Mouse (Mus musculus) forelimb bud, embryonic 11.5 days (tissue): ENCODE measurements around the gene Nfib.

Experiments used
- DNase-seq: peaks from one replicate; pipeline ENCODE4 v3.0.0-alpha.2; 2012; ENCODE audit warnings: low read depth, low spot score

Nfib gene

DNA sequence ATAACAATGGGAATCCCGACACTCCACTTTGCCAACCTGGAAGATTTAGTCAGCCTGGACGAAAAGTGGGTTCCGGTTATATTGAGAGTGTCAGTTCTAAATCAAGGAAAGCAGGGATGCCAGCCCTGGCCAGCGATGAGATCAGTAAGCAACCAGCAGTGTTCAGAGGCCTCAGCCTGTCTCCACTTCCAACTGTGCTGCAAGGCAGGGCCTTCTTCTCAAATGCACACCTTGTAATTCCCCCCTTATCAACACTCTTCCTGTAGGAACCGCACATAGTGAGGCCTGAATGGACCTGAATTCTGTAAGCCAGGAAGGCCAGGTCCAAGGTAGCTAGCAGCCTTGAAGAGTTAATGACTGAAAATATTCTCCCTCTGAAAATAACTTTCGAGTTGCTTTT is 239.4 kb downstream of the Nfib start:
- DNase-seq: no peak

DNA sequence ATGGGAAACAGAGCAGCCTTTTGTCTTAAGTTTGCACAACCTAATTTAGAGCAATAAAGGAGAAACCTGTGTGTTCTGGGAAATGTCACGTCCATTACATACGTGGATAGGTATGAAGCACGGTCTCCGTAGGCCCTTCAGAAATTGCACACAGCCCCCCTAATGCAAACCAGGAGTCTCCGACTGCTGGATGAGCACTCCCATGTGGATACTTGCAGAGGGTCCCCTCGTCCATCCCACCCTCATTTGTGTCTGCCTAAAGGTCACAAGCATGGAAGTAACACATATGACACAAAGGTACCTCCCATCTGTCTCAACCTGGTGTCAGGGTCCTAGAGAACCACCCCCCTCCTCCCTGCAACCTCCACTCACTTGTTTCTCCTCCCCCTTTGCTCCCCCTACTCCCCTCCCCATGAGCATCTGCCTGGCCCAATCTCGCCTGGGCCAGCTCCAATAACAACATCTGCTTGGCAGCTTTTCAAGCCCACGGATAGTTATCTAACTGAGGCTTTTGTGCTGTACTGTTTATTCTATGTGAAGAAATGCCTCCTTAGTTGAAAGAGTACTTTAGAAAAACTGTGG is 241.4 kb downstream of the Nfib start:
- peak; percentile 51 for DNase-seq

DNA sequence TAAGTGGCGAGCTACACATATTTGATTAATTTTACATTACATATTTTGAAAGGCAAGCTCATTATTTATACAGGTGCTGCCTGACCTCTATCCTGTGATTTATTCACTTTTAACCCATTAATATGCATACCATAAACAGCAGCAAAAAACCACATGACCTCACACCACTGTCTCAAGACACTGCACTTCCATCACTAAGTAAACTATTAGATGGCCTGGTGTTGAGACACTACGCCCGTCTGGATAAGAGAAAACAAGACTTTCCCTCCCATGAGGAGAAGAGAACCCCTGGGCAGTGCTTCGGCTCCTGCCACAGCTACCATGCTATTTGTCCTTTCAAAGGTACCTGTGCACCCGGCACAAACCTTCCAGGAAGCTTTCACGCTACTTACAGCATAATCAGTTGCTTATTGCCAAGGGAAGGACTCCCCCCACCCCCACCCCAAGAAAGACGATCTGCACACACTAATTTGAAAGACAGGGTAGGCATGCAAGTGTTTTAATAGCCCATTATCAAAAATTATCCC is 242.3 kb downstream of the Nfib start:
- no peak for DNase-seq

DNA sequence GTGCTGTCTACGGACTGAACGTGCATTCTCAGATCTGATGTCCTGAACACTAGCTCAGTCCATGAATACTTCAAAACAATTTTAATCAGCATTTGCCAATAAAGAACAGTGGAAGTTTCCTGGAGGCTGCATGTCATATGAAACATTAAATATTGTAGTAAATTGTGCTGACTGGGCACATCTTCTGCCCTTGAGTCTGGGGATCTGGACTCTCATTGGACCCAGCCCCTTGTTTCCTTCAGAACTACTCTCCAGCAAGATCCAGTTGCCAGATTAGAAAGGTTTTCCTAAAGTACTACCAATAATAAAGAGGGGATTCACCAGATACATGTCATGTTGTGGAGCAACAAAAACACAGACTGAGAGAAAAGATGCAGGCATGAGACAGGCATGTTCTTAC is 243.9 kb downstream of the Nfib start:
- no peak for DNase-seq

DNA sequence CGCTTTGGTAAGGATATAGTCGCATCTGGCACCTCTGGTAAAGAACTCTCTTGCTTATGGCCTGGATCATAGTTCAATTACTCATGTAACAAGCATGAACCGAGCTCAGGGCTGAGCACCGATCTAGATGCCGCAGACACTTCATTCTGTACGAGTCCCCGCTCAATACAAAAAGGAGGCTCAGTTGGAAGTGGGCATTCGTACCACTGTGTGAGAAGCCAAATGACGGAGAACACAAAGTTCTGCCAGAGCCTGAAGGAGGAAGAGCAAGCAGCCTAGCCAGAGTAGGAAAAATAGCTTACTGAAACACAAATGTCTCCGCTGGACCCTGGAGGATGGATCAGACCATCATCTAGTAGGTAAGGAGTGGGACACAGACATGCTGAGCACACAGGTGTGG is 246.7 kb downstream of the Nfib start:
- DNase-seq: no peak

DNA sequence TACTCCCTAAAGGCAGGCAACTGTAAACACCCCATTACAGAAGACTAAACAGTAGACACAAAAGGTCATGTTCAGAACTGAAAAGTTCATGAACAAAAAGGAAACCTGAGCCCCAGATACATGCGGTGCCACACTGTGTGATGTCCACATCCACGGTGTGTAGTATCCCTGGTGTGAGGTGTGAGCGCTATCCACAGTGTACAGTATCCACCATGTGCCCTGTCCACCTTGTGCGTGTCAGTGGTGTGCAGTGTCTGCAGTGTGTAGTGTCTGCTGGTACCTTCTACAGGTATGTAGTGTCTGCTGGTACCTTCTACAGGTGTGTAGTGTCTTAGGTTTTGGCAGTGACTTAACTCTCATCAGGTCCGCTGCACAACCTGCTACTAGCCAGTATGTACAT is 248.6 kb downstream of the Nfib start:
- no peak for DNase-seq

DNA sequence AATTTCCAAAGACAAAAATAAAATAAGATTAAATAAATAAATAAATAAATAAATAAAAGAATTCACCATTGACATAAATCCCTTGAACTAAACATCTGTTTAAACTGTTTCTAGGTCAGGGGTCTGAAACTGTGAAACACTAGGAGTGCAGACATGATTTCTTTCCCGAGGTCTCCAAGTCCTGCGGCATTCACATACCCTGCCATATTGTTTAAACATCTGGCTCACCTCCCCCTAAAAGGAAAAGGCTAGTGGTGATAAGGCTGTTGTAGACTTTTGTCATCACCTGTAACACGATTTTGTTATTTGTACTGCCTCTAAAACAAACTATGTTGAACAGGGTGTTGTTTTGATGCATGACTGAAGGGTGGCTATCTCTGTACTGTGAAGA is 249.2 kb downstream of the Nfib start:
- DNase-seq: peak; percentile 43

DNA sequence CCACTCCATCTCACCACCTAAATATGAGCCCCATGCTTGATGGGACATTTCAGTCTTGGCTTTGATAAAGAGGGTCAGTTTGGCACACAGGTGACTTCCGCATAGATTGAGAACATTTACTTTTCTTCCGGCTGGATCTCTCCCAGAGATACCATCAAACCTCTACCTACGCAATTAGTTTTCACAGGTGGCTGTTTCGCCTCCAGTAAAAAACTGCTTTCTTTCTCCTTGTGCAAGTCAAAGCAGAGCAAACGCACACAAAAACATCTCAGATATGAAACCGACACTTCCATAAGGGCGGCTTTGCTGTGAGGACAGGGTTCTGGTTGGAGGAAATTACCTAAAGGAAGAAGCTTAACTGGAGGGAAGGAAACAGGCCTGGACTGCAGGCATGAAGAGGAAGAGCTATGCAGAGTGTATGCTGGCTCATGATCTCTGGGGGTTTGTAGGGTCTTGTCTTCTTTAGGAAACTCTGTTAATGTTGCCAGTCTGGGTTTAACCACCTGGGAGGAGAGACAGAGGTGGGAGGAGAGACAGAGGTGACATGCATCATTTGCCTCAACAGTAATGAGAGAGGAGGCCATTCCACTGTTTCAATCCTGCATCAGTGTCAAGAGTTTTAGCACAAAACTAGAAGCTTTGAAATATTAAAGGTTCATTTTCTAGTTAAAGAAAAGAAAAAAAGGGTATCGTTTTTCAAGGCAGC is 249.8 kb downstream of the Nfib start:
- DNase-seq: no peak

DNA sequence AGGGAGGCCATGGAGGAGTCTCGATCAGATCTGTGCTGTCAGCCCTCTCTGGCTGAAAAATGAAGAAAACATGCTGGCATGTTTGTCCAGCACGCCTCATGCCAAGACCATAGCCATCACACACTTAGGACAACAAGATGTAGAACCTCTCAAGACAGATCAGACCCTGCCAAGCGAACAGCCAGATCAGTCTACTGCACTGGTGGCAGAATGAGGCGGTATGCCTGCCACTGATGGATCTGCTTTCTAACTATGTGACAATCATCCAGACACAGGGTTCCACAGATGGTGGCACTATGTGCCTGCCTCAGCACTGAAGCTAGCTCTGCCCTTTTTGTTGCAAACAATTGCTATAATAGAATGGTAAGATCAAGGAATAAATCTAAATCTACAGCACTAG is 250.6 kb downstream of the Nfib start:
- no peak for DNase-seq

DNA sequence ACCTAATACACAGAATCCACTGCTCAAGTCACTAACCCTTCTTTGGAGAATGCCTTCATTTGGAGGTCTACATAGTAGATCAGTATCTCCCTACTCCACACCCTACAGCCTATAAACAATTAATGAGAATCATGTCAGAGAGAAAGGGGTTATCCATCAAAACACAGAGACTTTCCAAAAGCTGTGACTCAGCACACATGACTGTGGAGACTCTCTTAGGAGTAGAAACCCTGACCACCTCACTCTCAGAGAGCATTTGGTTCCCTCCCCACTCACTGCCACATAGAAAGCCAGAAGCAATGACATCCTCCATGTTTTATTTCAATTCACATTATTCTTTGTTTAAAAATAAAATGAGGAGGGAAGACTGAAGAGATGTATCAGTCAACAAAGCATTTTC is 252.2 kb downstream of the Nfib start:
- no peak for DNase-seq

DNA sequence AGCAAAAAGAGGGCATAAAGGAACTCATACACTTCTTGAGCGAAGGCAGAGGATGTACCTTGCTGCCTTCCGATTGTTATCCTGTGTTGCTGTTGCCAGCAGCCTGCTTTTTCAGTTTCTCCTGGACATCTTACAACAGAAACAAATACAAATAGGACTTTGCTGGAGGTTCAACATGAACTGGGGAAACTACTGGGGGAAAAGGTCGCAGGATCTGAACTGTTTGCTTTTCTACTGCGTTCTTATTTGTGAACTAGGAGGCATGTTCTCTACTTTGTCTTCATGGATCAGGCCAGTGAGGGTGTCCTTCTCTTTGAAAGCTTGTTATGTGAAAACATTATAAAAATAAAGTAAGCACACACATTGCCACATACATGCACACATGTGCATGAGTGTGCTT is 252.6 kb downstream of the Nfib start:
- DNase-seq: no peak

DNA sequence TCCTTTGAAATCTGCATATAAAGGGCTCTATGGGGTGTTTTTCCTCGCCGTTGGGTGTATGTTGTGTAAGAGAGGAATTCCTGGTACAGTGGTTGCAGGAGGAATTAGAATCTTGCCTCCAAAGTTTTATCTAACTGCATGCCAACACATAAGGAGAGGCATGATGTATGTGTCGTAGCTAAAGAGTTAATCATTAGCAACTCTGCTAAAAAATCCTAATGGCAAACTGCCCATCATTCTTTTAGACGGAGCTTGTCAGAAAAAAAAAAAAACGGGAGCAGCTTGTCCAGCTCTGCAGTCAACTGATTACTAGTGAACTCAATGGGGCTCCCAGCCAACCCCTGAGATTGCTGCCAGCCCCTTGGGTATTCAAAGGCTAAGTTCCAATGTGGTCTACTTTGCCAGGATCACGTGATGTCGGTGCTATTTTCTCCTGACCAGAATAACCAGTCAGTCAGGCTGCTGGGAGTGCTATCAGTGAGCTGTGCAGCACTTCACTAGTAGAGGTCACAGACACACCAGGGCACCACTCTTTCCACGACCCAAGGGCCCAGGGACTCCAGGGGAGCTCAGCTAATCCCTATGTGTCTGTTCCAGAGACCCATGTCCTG is 258.4 kb downstream of the Nfib start:
- no peak for DNase-seq

DNA sequence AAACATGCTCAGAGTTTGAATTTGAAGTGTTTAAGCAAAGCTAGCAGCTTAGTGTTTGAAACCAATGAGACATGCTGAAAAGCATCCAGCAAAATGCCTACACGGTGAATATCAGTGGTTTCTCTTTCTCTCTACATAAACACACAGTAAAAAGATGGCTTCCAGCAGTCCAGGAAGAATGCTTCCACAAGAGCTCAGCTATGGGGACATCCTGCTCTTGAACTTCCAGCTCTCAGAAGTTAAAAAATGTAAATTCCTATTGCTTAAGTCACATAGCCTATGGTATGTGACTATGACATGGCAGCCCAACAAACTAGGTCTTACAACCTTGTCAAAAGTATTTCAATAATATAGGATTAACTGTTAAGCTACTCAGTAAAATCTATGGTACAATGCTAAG is 261.5 kb downstream of the Nfib start:
- no peak for DNase-seq

DNA sequence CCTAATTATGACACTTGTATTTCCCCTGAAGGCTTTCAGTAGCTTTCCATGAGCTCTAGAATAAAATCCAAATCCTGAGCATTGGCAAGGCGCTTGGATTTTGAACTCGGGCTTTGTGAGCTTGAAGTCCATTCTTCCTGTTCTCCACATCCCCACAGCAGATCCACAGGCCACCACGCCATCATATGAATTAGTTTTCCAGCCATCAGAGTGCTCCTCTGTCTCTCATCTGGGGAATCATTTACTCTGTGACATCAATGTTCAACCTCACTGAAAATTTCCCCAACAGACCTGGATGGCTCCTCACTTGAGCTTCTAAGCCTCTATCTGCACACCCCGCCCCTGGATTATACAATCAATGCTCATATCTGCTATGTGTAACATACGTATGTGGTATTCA is 262.1 kb downstream of the Nfib start:
- no peak for DNase-seq

DNA sequence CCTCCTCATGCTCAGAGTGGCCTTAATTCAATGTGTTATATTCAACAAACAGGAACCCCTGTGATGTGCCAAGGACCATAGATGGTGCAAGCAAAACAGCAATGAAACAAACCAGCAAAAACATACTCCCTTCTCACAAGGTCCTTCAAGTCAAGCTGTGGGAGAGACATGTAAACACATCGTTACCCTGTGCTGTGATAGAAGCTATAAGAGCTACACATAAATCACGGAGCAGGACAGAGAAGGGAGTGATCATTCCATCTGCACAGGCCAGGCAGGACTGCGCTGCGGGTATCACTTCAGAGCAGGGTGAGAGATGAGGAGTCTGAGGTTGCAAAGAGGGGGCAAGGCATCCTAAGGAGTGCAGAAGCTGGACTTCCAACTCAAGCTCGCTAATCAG is 262.5 kb downstream of the Nfib start:
- DNase-seq: no peak

DNA sequence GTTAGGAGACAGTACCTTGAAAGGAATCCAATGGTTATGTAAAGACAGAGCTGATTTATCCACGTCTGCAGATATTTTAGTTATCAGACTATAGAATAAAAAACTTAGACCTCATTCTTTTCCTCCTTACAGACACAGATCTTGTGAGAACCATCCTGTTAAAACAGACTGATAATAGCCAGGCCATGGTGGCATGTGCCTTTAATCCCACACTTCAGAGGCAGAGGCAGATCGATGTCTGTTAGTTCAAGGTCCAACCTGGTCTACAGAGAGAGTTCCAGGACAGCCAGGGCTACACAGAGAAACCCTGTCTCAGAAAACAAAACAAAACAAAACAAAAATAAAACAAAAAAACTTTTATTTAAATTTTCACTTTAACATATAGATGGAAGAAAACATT is 264.9 kb downstream of the Nfib start:
- no peak for DNase-seq

DNA sequence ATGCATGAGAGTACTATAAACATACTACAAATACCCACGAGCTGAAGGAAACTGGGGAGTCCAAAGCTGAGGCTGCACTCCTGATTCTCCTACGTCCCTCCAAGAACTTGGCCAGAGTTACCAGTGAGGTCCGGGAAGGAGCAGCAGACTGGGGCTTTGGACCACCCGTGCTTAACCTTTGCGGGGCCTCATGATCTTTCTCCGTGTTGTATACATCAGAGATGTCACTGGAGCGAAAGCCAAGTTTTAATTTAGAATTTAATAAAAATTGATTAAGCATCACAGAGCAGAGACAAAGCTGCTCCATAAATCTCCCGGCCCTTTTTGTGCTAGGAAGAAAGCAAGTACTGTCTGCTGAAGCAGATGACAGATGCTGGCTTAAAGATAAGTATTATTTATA is 265.7 kb downstream of the Nfib start:
- DNase-seq: no peak

DNA sequence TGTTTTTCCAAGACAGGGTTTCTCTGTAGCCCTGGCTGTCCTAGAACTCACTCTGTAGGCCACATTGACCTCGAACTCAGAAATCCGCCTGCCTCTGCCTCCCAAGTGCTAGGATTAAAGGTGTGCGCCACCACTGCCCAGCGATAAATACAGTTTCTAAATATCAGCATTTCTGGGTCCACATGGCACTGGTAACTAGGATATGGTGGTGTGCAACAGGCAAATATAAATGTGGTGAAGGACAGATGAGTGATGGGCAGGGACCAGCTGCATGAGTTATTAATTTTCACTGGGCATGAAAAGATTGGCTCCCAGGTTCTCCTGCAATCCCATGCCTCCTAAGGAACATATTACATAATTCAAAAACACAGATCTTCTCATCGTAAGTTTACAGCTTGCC is 266.9 kb downstream of the Nfib start:
- DNase-seq: no peak

DNA sequence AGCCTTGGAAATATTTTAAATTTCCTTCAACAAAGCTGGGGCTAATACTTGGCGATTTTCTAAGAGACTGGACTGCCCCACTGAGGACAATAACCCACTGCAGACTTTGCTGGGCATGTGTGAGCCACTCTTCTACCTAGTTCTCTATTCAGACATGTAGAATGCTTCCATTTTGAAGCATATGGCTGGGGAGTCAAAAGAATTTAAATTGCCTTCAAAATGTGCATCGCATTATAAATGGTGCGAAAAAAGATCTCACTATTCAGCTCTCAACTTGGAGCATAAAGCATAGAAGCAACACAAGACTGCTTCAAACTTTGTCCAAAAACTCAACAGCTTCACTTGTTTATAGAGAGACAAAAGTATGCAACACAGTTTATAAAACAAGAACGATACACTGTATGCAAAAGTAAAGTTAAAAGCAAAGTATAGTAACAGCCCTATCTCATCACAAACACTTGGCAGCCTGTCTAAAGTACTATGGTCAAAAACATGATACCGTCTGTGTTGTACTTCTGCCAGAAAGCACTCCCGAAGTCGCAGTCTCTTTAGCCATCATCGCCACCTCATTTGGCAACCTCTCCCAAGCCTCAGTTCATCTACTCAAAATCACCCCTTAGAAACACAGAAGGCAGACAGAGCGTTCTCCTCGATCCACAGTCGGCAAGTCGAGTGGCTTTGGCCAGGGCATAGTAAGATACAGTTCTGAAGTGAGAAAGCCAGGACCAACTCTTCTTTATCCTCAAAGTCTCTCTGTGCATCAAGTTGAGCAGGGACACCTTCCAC is 267.8 kb downstream of the Nfib start:
- no peak for DNase-seq

DNA sequence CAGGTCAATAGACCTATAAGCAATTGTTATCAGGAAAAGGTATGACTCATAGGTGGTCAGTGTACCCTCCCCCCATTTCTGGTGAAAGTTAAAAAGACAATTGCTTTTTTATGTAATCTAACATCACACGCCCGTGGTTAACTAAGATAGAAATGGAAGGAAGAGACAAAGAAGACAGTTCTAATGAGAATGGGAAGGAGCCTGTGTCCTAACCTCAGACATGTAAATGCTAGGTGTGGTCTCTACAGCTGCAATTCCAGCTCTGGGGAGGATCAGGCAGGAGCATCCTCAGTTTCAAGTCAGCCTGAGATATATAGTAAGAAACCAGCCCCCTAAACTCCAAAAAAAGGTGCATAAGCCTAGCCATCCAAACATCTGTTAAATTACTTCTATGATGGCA is 268.9 kb downstream of the Nfib start:
- no peak for DNase-seq

DNA sequence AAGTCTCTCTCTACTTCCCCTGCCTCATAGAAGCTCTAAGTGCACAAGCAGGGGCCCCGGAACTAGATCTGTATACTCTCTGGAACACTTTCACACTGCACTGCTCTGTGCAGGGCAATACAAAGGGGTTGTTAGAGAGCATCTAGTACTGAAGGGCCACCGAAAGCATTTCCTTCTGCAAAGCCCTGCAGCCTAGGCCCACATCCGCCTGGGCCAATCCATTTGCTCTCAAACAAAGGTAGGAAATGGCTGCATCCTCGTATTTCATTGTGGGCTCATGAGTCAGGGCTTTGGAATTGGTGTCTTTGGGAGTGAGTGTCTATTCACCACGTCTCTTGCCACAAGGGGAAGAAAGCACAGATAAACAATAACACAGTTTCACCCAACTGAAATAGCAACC is 269.8 kb downstream of the Nfib start:
- no peak for DNase-seq

DNA sequence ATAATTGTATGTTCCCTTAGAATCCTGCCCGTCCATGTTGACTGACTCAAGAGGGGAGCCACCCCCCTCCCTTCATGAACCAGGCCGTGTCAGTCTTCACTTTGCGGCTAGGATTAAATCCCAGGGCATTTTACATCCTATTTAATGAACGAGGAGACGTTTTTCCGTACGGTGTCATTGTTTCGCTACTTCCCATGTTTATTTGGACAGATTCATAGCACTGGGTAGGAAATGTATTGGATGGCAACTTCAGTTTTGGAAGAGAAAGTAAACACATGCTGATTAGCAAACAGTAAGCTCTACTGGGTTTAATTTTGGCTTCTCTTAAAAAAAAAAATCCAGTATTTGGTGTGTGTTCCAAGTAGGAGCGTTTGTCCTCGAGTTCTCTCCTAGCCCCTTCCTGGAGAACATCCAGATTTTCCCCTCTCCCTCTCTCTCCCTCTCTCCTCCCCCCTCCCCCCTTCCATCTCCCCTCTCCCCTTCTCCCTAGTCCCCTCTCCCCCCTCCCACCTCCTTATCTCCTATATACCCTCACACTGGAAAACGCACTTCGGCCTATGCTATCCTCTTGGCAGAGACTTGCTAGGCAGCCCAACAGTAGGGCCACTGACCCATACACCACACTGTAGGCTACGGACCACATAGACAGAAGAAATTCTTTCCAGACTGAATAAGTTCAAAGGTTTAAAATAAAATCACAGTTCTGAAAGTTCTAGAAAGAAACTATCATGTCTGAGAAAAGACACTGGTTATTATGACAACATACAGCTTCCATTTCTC is 271.4 kb downstream of the Nfib start:
- DNase-seq: no peak
